Mouse (Mus musculus) telencephalon, adult 2 months (tissue): ENCODE measurements around the gene Gm28035.

ENCODE experiments used
- DNase-seq: peaks from one replicate; pipeline ENCODE4 v3.0.0-alpha.2; 2011; ENCODE audit warnings: low read depth, low spot score

Gene Gm28035

DNA sequence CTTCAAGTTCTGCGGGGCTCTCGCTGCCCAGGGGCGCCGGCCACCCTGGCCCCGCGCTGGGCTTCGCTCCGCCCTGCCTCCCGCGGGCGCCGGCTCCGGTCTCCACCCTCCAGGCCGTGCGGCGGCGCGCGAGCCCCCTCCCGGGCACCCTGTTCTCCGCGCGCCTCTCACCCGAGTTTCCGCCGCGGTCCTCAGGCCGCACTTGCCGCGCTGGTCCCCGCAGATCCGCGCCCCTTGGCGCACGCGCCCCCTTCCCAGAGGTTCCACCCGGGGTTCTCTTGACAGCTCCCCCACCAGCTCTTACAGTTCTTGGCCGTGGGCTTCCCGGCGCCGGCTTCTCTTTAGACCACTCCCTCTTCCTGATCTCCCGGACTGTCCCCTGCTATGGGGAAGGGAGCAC is 2.5 kb upstream of the Gm28035 start:
- no peak for DNase-seq

DNA sequence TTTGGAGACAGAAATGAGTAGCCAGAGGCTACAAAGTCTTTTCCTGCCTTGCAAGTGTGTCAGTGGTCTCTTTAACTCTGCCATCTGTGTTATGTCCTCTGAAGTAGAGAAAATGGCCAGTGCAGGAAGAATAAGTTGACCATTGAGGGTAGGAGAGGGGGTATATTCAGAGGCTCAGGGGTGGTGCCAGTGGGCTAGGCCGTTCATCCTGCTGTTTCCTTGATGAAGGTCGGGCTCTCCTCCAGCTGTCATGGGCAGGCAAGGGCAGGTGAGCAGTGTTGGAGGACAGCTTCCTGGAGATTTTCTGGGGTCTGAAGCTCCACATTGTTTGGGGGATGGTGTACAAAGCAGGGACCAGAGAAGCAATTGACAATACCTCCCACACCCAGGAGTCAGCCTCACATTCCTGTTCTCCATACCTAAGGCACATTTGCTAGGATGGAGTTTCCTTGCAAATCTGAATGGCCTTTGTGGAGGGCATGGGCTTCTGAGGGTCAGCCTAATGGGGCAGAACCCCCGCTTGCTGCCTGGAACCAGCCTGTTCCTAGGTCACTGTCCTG is 1.4 kb upstream of the Gm28035 start:
- DNase-seq, result no peak

DNA sequence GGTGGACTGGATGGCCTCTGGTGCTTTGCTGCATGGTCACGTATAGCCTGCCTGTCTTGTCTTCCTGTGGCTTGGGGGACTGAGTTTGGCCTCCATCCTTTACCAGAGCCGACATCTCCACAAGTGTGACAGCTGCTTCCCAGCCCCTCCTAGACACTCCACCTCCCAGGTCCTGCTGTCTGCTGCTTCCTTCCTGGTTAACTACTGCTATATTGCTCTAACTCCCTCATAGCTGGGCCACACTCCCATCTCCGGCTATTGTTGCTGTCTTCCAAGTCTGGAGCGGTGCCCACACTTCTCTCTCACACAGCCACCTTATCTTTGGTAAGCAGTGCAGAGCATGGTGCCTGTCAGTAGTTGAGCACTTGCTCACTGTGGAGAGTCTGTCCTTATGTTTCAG is 590 bp upstream of the Gm28035 start:
- no peak for DNase-seq

DNA sequence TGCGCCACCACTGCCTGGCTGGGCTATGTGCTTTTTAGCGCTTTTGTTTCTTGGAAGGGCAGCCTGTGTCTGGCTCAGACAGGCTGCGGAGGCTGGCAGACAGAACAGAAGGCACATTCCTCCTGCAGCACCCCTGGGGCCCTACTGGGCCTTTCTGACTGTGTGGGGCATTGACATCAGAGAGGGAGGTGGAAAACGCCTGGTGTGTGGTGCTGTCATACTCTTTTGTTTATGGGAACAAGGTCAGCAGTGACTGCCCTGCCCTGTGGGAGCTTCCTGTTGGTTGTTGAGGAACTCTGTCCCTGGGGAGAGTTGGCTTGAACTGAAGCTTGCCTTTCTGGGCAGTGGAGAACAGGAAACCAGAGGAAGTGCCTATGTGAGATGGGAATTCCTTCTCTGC is 2.1 kb downstream of the Gm28035 start:
- DNase-seq, result no peak

DNA sequence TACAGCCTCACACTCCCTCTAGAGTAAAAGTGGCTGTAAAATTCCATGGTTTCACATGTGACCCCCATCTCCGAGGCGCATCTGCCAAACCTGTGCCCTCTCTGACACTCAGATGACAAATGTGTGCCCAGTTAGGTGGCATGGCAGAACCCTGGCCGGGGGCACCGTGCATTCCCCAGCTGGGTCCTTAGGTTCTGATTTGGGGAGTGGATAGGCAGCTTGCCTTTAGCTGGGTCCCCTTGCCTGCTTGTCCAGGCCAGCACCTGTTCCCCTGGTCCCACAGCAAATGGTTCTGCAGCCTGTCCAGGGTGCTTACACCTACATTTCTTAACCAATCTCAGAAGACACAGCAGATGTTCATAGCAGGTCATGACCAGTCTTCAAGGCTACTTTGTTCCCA is 3.0 kb downstream of the Gm28035 start:
- DNase-seq, result no peak

DNA sequence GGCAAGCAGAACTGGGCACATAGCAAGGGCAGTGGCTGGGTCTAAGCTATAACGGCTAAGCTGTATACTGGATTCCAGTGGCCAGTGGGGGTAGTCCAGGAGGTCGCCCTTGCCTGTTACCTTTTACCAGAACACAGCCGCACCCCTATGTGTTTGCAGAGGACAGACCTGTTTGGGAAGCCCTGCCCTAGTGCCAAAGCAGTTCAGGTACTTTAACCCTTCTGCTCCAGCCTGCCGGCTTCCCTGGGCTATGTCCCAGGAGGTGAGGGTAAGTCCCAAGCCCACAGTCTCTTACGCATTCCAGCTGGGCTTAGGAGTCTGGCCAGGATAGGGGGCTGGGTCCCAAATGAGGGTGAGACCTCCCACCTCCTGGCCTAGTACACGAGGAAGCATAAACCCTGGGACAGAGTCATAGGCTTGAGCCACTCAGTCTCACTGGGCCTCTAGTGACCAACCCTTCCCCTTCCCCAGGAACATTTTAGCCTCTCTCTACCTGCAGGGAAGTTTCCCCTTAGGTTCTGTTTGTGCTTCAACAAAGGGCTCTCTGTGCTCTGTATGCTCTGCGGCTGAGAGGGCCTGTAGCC is 4.3 kb downstream of the Gm28035 start:
- no peak for DNase-seq

DNA sequence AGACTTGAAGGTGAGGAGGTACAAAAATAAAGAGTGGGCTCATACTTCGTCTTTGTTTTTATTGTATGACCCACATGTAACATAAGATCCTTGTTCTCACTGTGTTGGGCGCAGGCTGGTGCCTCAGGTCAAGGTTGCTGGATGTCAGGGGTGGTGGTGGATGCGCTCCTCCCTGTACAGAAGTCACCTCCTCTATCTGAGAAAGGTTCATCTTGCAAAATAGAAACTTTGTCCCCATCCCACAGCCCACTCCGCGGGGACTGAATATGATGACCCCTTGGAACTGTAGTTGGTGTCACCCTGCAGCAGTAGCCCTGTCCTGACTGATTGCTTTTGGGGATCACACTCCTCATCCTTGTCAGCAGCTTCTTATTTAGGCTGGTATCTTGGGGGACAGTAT is 6.7 kb downstream of the Gm28035 start:
- no peak for DNase-seq

DNA sequence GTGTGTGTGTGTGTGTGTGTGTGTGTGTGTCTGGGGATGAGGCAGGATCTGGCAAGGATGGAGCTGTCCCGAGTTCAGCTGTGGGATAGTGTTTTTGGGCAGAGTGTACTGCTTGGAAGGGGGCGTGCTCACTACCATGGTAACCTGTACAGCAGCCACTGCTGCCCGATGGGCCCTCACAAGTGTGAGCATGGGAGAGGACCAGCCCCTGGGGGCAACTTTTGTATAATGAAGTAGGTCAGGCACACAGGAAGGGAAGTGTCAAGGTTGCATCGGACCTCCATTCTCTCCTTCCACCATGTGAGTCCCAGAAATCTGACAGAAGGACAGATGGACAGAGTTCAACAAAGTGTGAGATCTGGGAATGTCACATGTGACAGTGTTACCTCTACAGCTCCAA is 7.3 kb downstream of the Gm28035 start:
- DNase-seq, result no peak

DNA sequence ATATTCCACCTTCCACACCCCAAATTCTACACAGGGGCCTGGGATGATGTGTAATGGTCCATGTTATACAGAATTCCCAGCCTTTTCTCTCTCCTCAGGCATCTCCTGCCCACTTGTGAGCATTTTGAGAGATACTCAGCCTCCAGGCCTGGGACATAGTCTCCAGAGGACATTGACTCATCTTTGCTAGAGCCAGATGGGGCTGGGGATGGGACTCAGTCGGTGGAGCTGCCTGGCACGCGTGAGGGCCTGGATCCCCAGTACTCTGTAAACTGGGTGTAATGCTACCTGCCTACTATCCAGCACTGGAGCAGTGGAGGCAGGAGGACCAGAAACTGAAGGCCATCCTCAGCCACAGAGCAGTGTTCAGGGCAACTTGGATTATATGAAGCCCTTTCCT is 8.8 kb downstream of the Gm28035 start:
- no peak for DNase-seq

DNA sequence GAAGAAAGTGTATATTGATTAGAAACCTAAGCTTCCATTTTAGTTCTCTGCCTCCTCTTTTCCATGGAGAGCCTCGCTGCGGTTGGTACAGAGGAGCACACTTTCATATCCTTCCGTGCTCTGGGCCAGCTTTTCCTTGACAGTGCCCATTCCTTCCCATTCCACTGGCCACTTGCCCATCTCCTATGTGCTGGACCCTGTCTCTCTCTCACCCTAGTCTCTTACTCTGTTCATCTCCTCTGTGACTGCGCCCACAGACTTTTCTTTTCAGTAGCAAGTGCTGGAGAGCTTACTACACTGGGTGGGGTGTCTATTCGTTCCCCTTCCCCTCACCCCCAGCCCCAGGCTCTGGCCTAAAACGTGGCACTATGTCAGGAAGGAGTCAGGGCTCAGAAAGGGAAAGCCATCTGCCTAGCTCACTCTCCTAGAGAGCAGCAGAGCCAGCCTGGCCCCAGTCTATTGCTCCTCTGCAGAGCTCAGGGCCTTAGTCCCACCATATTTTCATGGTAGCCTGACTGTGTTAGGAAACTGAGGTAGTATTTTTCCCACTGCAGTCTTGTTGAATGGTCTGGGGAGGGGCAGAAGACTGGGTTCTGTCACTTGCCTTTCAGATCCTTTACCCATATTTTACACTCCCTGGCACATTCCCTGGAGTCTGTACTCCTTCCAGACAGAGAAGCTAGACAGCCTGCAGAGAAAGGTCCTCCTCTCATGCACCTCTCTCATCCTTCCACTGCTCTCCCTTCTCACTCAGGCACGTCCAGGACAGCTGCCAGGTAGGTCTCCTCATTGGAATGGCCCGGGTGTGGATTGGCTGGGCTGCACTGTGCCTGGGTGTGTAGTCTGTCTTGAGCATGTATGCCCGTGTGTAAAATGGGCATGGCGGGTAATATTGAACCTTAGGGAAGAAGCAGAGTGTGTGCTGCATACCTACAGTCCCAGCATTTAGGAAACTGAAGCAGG is 10.1 kb downstream of the Gm28035 start:
- DNase-seq, result no peak

DNA sequence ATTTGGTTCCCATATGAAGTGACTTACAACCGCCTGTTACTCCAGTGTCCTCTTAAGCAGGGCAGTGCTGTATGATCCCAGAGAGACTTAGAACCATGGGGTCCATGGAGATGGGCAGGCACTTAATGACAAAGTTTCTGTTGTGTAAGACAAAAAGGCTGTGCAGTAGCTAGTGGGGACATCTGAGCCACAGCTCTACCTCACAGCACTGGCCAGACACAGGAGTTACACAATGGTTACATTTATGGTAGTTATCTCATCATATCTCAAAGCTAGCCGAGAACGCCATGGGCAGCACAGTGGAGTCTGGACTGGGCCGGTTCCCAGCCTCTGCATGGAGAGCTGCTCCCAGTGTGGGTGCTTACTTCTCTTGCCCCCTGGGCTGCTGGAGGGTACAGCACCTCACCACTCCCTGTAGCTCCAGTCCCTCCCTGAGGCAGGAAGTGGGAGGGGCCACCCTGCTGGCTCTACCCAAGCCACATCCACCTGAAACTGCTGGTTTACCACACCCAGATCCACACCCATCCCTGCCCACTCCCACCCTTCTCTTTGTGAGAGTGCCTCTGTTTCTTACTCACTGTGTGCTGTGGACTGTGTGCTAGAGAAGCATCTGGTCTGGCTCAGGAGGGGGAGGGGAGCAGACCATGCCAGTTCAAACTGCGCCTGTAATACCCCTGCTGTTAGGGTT is 11.2 kb downstream of the Gm28035 start:
- no peak for DNase-seq

DNA sequence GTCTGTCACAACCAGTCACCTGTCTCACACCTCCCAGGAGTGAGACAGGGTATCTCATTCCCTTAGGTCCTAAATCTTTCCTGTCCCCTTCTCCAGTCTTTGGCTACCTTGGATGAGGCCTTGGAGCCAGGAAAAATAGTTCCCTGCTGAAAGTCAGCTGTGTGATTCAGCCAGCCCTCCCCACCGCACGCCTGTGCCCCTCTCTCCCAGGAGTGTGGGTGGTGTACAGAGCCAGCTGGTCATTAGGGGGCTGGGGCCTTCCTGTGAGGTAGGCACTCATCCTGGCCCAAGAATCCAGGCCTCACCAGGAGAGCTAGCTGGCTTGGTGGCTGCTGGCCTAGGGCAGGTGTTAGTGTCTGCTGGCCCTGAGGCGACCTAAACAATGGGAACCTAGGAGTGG is 12.2 kb downstream of the Gm28035 start:
- no peak for DNase-seq

DNA sequence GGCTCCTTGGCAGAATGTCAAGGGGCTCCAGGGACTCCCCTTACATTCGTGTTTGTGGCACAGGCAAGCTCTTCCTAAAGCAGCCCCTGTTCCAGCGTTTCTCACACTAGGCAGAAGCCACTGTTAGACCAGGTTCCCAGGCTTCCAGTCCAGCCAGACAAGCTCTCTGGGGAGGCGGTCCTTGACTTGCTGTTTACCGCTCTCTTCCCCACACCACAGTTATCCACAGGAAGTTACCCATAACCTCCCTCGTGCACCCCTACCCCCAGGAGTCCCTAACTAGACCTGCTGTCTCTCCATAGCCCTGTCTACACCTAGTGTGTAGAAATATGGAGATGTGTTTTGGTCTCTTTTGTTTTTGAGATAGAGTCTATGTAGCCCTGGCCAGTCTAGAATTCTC is 13.4 kb downstream of the Gm28035 start:
- DNase-seq, result no peak

DNA sequence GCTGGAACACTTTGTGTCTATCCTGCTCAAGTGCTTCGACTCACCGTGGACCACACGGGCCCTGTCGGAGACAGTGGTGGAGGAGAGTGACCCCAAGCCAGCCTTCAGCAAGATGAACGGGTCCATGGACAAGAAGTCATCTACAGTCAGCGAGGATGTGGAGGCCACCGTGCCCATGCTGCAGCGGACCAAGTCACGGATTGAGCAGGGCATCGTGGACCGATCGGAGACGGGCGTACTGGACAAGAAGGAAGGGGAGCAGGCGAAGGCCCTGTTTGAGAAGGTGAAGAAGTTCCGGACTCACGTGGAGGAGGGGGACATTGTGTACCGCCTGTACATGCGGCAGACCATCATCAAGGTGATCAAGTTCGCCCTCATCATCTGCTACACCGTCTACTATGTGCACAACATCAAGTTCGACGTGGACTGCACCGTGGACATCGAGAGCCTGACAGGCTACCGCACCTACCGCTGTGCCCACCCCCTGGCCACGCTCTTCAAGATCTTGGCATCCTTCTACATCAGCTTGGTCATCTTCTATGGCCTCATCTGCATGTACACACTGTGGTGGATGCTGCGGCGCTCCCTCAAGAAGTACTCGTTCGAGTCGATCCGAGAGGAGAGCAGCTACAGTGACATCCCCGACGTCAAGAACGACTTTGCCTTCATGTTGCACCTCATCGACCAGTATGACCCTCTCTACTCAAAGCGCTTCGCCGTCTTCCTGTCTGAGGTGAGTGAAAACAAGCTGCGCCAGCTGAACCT is 15.4 kb downstream of the Gm28035 start:
- no peak for DNase-seq

DNA sequence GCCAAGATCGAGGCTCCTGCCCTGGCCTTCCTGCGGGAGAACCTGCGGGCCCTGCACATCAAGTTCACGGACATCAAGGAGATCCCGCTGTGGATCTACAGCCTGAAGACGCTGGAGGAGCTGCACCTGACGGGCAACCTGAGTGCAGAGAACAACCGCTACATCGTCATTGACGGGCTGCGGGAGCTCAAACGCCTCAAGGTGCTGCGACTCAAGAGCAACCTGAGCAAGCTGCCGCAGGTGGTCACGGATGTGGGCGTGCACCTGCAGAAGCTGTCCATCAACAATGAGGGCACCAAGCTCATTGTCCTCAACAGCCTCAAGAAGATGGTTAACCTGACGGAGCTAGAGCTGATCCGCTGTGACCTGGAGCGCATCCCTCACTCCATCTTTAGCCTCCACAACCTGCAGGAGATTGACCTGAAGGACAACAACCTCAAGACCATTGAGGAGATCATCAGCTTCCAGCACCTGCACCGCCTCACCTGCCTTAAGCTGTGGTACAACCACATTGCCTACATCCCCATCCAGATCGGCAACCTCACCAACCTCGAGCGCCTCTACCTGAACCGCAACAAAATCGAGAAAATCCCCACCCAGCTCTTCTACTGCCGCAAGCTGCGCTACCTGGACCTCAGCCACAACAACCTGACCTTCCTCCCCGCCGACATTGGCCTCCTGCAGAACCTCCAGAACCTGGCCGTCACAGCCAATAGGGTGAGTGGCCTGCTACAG is 16.4 kb downstream of the Gm28035 start:
- DNase-seq, result no peak

DNA sequence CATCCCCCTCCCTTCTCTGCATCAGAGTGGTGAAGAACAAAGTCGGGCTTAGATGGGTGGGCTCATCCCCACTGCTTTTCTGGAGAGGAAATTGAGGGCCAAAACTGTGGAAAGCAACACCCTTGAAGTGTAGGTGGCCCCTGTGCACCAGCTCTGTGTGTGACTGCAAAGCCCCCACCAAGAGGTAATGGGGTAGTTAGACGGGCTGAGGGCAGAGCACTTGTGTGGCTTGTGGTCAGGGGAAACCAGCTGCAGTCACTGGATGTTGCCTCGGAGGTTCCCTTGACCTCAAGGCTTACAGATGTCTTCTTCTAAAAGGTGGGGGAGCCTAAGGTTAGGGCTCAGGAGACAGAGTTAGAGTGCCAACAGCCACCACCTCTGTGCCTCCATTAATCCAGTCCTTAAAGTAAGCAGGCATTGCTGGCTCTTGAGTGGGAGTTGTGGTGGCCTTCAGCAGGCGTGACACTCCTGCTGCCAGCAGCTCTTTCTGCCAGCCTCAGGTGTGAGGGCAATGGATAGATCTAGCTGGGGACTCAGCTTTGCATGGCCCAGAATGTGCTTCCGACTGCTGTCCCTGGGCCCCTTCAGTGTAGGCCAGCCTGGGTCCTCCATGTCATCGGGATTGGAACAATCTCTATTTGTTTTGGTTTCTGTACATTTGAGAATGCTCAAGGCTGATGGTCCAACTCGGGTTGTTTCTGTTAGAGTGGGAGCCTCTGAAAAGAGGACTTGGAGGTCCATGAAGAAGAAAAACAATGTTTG is 17.5 kb downstream of the Gm28035 start:
- DNase-seq, result no peak

DNA sequence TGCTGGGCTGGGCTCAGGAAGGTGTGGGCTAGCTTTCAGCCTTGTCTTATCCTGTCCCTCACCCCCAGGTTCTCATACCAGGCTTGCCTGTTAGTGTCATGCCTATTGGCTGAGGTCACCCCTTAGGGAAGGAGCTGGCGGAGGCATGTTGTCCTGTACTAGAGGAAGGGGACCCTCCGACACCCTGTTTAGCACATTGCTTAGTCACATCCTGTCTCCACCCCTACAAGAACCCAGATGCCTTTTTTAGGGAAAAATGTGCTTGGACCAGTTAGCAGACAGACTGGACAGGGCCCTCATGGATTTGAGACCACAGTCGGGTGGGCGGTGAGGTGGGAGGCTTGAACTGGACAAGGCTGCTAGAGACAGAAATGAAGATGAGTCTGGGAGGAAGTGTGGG is 18.2 kb downstream of the Gm28035 start:
- DNase-seq, result no peak

DNA sequence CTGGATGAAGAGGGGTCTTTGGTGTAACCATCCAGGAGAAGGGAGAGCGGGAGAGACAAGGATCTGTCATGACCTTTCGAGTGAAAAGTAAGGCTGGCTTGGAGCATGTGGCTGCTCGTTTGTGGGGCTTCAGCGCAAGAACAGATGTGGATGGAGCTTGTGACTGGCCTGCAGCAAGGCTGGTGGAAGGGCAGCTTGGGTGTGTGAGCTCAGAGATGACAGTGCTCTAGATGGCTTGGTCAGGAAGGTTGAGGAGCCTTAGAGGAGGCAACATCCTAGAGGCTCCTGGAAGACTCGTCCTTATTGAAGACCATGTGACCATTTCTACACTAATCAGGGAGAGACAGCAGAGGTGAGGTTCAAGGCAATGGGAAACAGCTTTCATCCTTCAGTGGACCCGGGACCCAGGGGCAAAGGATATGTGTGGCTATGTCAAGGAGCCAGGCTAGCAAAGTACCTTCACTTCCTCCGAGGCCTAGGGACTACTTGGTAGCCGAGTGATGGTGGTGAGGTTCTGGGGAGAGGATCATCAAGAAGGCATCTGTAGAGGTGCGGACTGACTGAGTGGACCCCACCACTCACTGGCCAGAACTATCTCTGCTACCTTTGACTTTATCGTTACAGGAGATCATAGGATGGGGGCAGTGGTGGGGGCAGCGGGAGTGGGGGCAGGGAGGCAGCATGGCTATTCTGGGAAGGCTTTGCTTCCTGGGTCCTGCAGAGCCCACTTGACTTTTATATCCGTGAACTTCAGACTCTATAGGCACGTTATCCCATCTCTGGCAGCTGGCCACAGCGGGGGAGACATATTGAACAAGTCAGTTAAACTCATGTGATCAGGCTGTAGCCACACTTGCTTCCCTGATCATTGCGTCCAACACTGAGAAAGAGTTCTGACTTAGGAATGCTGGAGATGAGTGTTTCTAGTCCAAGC is 19.0 kb downstream of the Gm28035 start:
- no peak for DNase-seq
